Mouse (Mus musculus) kidney, adult 9 months (tissue): ENCODE data around the gene Zfp664.

Experiments used
- DNase-seq: peaks from one replicate; pipeline ENCODE4 v3.0.0; 2022

Zfp664 gene

DNA sequence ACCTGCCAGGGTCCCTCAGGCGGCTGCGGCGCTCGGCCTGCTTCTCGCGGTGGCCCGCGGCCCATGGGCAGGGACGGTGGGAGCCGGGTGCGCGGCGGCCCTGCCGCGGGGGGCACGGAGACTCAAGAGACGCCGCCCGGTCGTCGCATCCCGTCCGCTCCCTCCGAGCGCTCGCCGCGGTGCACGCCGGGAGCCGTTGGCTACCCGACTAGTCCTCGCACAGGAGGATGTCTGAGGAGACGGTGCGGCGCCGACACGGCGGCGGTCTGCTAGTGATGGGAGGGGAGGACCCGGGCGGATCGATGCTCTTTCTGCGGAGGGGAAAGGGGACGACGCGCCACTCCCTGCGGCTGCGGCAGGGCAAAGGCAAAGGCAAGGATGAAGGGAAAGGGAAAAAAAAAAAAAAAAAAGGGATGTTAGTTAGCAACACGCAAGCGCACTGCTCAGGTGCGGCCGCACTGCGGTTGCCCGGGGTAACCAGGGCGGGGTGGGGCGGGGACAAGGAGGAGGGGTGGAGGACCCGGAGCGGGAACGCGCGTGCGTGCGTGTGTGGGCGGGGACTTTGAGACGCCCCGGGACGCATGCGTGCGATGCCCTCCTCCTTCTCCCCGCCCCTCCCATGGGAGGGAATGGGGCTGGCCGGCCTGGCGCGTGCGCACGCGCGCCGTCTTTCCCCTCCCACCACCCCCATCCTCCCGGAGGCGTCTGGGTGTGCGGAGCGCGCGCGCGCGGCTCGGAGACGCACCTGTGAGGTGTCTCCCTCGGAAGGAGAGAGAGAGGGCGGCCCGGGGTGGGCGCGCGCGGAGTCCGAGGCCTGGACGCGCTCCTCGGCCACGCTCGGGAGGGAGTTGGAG, at the start of gene Zfp664, which contains the start of gene Ccdc92:
Gene Zfp664 (plus strand): TSS at position 679 of the 854 bp plus-strand sequence.
Gene Ccdc92 (minus strand): TSS at position 412 of the 854 bp plus-strand sequence.
- DNase-seq, result peak; percentile 97

- DNase-seq, result no peak
Measured at GRCm38 (mm10) chr5:124814797-124815196, 47.7 kb upstream of the Zfp664 start.

GRCm38 (mm10) chr5:124817050-124817449, 45.4 kb upstream of the Zfp664 start:
- DNase-seq, result no peak

DNA sequence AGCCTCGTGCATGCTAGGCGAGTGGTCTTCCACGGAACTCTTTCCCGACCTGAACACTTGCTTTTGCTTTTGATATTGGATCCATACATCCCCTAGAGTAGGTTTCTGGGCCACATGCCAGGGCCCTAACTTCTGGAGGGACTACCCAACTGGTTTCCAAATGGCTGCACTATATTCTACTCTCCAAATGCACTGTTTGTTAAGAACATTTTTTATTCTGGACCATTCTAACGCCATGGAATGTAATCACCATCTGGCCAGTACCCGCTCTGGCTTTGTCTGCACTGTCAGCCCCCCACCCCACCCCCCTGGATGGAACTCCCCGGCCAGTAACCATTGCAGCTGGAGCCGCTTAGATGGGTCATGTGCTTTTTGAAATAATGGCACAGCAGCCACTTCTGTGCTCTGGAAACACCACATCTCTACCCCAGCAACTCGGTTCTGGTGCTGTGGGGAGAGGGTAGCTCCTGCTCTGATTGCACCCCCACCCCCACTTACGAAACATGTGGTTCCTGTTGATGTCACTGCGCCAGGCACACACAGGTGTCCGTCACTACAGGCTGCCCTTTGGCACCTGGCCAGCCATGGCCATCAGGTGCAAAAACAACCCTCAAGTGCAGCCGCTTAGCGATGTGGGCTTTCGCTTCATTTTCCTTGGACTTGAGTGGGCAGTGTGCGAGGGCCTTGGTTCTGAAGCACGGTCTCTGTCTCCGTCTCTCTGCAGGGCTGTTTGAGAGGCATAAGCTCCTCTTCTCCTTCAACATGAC, 40.2 kb upstream of the Zfp664 start:
- no peak for DNase-seq

- no peak for DNase-seq
Measured at GRCm38 (mm10) chr5:124830331-124830730, 32.2 kb upstream of the Zfp664 start.

GRCm38 (mm10) chr5:124835218-124835617, 27.3 kb upstream of the Zfp664 start:
- DNase-seq, result no peak

DNA sequence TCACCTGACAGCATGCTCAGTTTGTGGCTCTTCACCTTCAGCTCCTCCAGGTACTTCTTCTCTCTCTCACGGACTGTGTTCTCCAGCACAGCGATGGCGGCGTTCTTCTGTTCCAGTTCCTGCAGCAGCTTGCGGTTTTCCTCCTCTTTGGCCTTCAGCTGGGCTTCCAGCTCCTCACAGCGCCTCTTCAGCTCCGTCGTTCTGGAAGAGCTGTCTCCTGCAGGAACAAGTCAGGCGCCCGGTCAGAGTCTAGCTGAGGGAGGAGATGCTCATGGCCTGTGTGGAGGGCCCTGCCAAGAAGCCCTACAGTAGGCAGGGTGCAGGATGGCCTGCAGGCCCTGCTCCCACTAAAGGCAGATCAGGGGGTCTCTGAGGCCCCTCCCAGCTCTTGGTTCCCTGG, 26.4 kb upstream of the Zfp664 start:
- DNase-seq, result no peak

DNA sequence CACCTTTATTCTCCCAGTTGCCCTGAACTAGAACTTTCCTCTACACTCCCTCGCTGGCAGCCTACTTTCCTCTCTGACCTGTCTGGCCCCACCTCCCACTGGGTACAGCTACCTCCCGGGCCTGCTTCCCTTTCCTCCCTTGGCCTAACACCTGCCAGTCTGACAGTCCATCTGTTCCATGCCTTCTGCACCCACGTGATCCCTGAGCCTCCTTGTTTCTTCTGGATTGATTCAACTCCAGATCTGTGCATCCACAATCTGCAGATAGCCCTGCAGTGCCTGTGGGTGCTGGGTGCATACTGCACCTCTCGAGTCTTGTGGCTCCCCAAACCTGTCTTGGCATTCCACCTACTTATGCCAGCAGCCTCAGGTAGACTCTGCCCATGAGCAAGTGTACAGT, 25.9 kb upstream of the Zfp664 start:
- DNase-seq, result no peak

- DNase-seq, result no peak
Measured at GRCm38 (mm10) chr5:124840202-124840601, 22.3 kb upstream of the Zfp664 start.

- DNase-seq, result no peak
Measured at GRCm38 (mm10) chr5:124840669-124841068, 21.8 kb upstream of the Zfp664 start.

GRCm38 (mm10) chr5:124843386-124843785, 19.1 kb upstream of the Zfp664 start:
- no peak for DNase-seq

DNA sequence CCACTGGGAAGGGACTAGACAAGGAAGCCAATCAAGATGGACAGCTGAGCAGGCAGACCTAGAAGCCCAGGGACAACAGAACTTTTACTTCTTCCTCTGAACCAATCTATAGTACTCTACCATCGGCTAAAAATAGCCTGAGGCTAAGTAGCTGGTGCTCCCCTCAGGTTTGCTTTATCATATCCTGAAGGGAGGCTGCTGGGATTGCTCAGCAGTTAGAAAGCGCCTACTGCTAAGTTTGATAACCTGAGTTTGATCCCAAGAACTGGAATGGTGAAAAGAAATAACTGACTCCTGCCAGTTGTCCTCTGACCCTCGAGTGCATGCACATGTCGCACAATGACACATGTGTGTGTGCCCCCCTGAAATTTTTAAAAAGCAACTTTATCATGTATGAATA, 17.6 kb upstream of the Zfp664 start:
- DNase-seq, result no peak

DNA sequence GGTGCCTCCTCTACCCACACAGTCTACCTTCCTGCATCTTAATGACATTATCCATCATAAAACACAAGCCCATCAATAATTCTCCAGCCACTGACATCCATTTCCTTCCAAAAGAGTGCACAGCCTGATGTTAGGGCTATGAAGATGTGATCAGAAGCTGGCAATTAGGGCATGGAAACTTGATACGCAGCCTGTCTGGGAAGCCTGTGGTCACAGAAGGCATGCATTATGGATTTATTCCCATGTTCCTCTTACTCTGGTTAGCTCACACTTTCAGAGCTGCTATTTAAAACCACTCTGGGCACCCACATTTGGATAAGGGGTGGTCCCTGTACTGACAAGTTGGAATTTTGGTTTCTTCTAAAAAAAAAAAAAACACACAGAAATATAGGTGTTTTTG, 15.5 kb upstream of the Zfp664 start:
- DNase-seq, result no peak

GRCm38 (mm10) chr5:124848994-124849393, 13.5 kb upstream of the Zfp664 start:
- no peak for DNase-seq

GRCm38 (mm10) chr5:124851572-124851971, 10.9 kb upstream of the Zfp664 start:
- DNase-seq, result no peak

GRCm38 (mm10) chr5:124852294-124852693, 10.2 kb upstream of the Zfp664 start:
- no peak for DNase-seq

GRCm38 (mm10) chr5:124853079-124853478, 9.4 kb upstream of the Zfp664 start:
- no peak for DNase-seq

DNA sequence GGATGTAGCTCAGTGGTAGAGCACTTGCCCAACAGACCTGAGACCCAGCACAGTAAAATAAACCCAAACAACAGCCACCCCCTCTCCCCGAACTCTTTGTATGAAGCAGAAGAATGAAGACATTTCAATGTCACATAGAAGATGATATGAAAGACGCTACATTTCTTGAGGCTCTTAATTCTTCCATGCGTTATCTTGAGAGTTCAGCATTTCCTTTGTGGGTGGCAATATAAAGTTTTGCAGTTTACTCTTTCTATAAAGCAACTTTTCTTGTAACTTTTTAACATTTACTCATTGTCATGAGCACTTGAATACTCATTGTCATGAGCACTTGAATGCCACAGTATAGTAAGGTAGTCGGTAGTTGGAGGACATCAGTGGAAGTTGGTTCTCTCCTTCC, 8.3 kb upstream of the Zfp664 start:
- no peak for DNase-seq

- peak; percentile 19 for DNase-seq
Measured at GRCm38 (mm10) chr5:124860013-124860412, 2.5 kb upstream of the Zfp664 start.

- peak; percentile 31 for DNase-seq
Measured at GRCm38 (mm10) chr5:124861463-124861862, 1.0 kb upstream of the Zfp664 start.

GRCm38 (mm10) chr5:124862871-124863741, 615 bp downstream of the Zfp664 start:
- peak; percentile 33 for DNase-seq

- peak; percentile 65 for DNase-seq
Measured at GRCm38 (mm10) chr5:124868981-124869380, 6.5 kb downstream of the Zfp664 start.

DNA sequence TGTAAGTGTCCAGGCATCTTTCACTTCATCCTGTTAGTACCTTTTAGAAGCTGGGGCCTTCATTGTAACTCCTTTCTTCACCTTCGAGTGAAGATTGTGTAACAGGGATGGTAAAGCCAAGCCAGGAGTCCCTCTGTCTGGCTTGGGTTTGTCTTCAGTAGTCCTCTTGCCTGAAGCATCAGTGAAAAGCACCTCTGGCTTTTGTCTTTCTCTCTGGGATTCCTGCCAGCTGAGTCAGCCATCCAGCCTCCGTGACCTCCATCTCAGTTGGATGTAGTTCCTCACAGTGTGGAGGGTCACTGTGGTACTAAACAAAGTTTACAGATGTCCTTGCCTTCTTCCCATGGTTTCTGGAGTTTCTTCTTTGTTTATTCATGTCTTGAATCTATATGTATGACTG, 9.5 kb downstream of the Zfp664 start:
- DNase-seq, result peak; percentile 30
